In genomic region chr9:107521190-107521589, GRCm38 (mm10) we compare ENCODE assay signal across 12 mouse cellular contexts. TPM values are rescaled to one million over a fixed set of nuclear protein-coding genes. Genes with fewer than 3 reads are reported as not detected.
DNase-seq lines count a peak whose midpoint lies in the region; ATAC-seq and TF ChIP-seq lines count a peak whose summit lies in the region.
"Had no signal": no experiment of that assay in that cellular context is flagged by ENCODE, and none has a peak within 500 bp of the region (broad histone marks: within the 10 kb centered on the region; RNA-seq: fewer than 3 reads in every experiment).

No protein-coding gene starts in this region.

- H3K9ac ChIP-seq in hindbrain, embryonic 12.5 days, result peak overlapping the region; percentile 32; the same call in 1 of the 2 replicates
- no peak overlapping the region for H3K9ac ChIP-seq in hindbrain, embryonic 16.5 days (ENCODE audit: low read depth, low read length)
- no peak overlapping the region for H3K9ac ChIP-seq in midbrain, postnatal 0 days (replicated peaks; ENCODE audit: low read length, poor library complexity, severe bottlenecking)

- no peak overlapping the region for H3K4me3 ChIP-seq in hindbrain, embryonic 12.5 days
- H3K4me3 ChIP-seq in hindbrain, embryonic 16.5 days (ENCODE audit: low read length), result no peak overlapping the region
- H3K4me3 ChIP-seq in midbrain, postnatal 0 days (ENCODE audit: low read depth, low read length), result no peak overlapping the region

- ATAC-seq in hindbrain, embryonic 12.5 days (ENCODE audit: low FRiP score), result no peak
- no peak for ATAC-seq in hindbrain, embryonic 16.5 days
- ATAC-seq in midbrain, postnatal 0 days (ENCODE audit: low FRiP score), result no peak

- no peaks in the 10 kb centered on the region for H3K36me3 ChIP-seq in hindbrain, embryonic 12.5 days
- no peaks in the 10 kb centered on the region for H3K36me3 ChIP-seq in hindbrain, embryonic 16.5 days (ENCODE audit: control insufficient read depth, insufficient read depth, low read length)
- peaks cover 17% of the 10 kb centered on the region; the same call in 1 of the 2 replicates for H3K36me3 ChIP-seq in midbrain, postnatal 0 days (ENCODE audit: insufficient read depth, low read length)

- peaks cover 20% of the 10 kb centered on the region for H3K4me1 ChIP-seq in hindbrain, embryonic 12.5 days
- H3K4me1 ChIP-seq in hindbrain, embryonic 16.5 days (ENCODE audit: control insufficient read depth, insufficient read depth, low read depth, low read length), result peaks cover 6% of the 10 kb centered on the region
- peaks cover 3% of the 10 kb centered on the region; the same call in 1 of the 2 replicates for H3K4me1 ChIP-seq in midbrain, postnatal 0 days (ENCODE audit: insufficient read depth, low read length)

- H3K9me3 ChIP-seq in hindbrain, embryonic 12.5 days (replicated peaks), result no peaks in the 10 kb centered on the region
- H3K9me3 ChIP-seq in hindbrain, embryonic 16.5 days (ENCODE audit: control insufficient read depth, low read length), result no peaks in the 10 kb centered on the region
- no peaks in the 10 kb centered on the region for H3K9me3 ChIP-seq in midbrain, postnatal 0 days (ENCODE audit: low read length)

- peak overlapping the region; percentile 26; the same call in 1 of the 2 replicates for H3K27ac ChIP-seq in hindbrain, embryonic 12.5 days
- no peak overlapping the region; the same call in 1 of the 2 replicates for H3K27ac ChIP-seq in hindbrain, embryonic 16.5 days (ENCODE audit: low read depth, low read length)
- peak overlapping the region; percentile 38; the same call in 1 of the 2 replicates for H3K27ac ChIP-seq in midbrain, postnatal 0 days (ENCODE audit: low read depth, low read length)
- H3K27ac ChIP-seq: kidney, postnatal 0 days had no signal

- TF ChIP-seq CTCF in midbrain, postnatal 0 days (IDR thresholded peaks at IDR 0.05), result no peak

- 72% methylated on average over 5 of the region's 5 CpGs for WGBS in hindbrain, embryonic 12.5 days
- WGBS in hindbrain, embryonic 16.5 days, result 57% methylated on average over 5 of the region's 5 CpGs
- 52% methylated on average over 5 of the region's 5 CpGs for WGBS in midbrain, postnatal 0 days

- DNase-seq in CD4-positive, CD25-positive, alpha-beta regulatory T cell, adult 2 months (ENCODE audit: low read depth, low spot score), result peak; percentile 47
- peak; percentile 90 for DNase-seq in R1 (ENCODE audit: low read depth, low spot score)
- no peak for DNase-seq in midbrain, postnatal 0 days (ENCODE audit: low spot score)
- no peak for DNase-seq in gastrocnemius, postnatal 25 days
- DNase-seq in cerebellum, adult 11-12 months, result no peak
- no peak for DNase-seq in testis, postnatal 10 days (ENCODE audit: low spot score)
- DNase-seq: adrenal gland, adult 8-10 months; gastrocnemius, postnatal 36 days; lung, postnatal 36 days had no signal

- peaks cover 29% of the 10 kb centered on the region for H3K27me3 ChIP-seq in hindbrain, embryonic 12.5 days
- H3K27me3 ChIP-seq in hindbrain, embryonic 16.5 days (replicated peaks; ENCODE audit: control insufficient read depth, insufficient read depth, low read length), result peaks cover 10% of the 10 kb centered on the region
- peaks cover 5% of the 10 kb centered on the region; the same call in 1 of the 2 replicates for H3K27me3 ChIP-seq in midbrain, postnatal 0 days (ENCODE audit: insufficient read depth, low read length)

- H3K4me2 ChIP-seq in hindbrain, embryonic 12.5 days (replicated peaks), result no peak overlapping the region
- H3K4me2 ChIP-seq in hindbrain, embryonic 16.5 days (ENCODE audit: low read length), result no peak overlapping the region
- no peak overlapping the region for H3K4me2 ChIP-seq in midbrain, postnatal 0 days (ENCODE audit: low read depth, low read length, poor library complexity, severe bottlenecking)

RNA-seq across cellular contexts. Expression of gene Tmem115, which starts 12.6 kb away (rescaled TPM):
- 48.1 and 50.4 TPM in 2 replicates for polyA plus RNA-seq in hindbrain, embryonic 12.5 days (2016; fragmentation: Nextera tagmentation; extraction: Ambion mirVana)
- 45.7 and 46.0 TPM in 2 replicates for polyA plus RNA-seq in hindbrain, embryonic 16.5 days (2015; fragmentation: Nextera tagmentation; extraction: Ambion mirVana)
- 57.8 and 70.4 TPM in 2 replicates for total RNA-seq in midbrain, postnatal 0 days (2014; rRNA removed)
- 51.9 and 53.6 TPM in 2 replicates for polyA plus RNA-seq in midbrain, postnatal 0 days (2015; fragmentation: Nextera tagmentation; extraction: Ambion mirVana)
- total RNA-seq in gastrocnemius, postnatal 25 days (2021), result 10 to 100 TPM; 14.8 to 15.2 TPM

RNA-seq across cellular contexts. Expression of gene Cyb561d2, which starts 20.8 kb away (rescaled TPM):
- polyA plus RNA-seq in hindbrain, embryonic 12.5 days (2016; fragmentation: Nextera tagmentation; extraction: Ambion mirVana), result 21.9 and 22.6 TPM in 2 replicates
- 51.4 and 59.0 TPM in 2 replicates for polyA plus RNA-seq in hindbrain, embryonic 16.5 days (2015; fragmentation: Nextera tagmentation; extraction: Ambion mirVana)
- total RNA-seq in midbrain, postnatal 0 days (2014; rRNA removed), result 39.0 and 50.8 TPM in 2 replicates
- polyA plus RNA-seq in midbrain, postnatal 0 days (2015; fragmentation: Nextera tagmentation; extraction: Ambion mirVana), result 50.0 and 58.1 TPM in 2 replicates
- total RNA-seq in gastrocnemius, postnatal 25 days (2021), result 1 to 10 TPM; 2.0 TPM

RNA-seq across cellular contexts. Expression of gene Nprl2, which starts 20.8 kb away (rescaled TPM):
- polyA plus RNA-seq in hindbrain, embryonic 12.5 days (2016; fragmentation: Nextera tagmentation; extraction: Ambion mirVana), result 47.5 and 50.5 TPM in 2 replicates
- 75.8 and 78.6 TPM in 2 replicates for polyA plus RNA-seq in hindbrain, embryonic 16.5 days (2015; fragmentation: Nextera tagmentation; extraction: Ambion mirVana)
- 55.5 and 68.7 TPM in 2 replicates for total RNA-seq in midbrain, postnatal 0 days (2014; rRNA removed)
- polyA plus RNA-seq in midbrain, postnatal 0 days (2015; fragmentation: Nextera tagmentation; extraction: Ambion mirVana), result 60.0 and 66.5 TPM in 2 replicates
- 10 to 100 TPM in 1 of 2 experiments, 1 to 10 TPM in 1; 9.5 to 10.2 TPM for total RNA-seq in gastrocnemius, postnatal 25 days (2021)

RNA-seq across cellular contexts. Expression of gene Zmynd10, which starts 25.9 kb away (rescaled TPM):
- 3.6 and 4.3 TPM in 2 replicates for polyA plus RNA-seq in hindbrain, embryonic 12.5 days (2016; fragmentation: Nextera tagmentation; extraction: Ambion mirVana)
- polyA plus RNA-seq in hindbrain, embryonic 16.5 days (2015; fragmentation: Nextera tagmentation; extraction: Ambion mirVana), result 3.3 and 4.4 TPM in 2 replicates
- total RNA-seq in midbrain, postnatal 0 days (2014; rRNA removed), result 3.3 and 4.2 TPM in 2 replicates
- polyA plus RNA-seq in midbrain, postnatal 0 days (2015; fragmentation: Nextera tagmentation; extraction: Ambion mirVana), result 4.9 and 5.0 TPM in 2 replicates
- not detected for total RNA-seq in gastrocnemius, postnatal 25 days (2021)
- total RNA-seq: gastrocnemius, postnatal 36 days had no signal

RNA-seq across cellular contexts. Expression of gene Rassf1, which starts 30.2 kb away (rescaled TPM):
- 37.3 and 39.9 TPM in 2 replicates for polyA plus RNA-seq in hindbrain, embryonic 12.5 days (2016; fragmentation: Nextera tagmentation; extraction: Ambion mirVana)
- polyA plus RNA-seq in hindbrain, embryonic 16.5 days (2015; fragmentation: Nextera tagmentation; extraction: Ambion mirVana), result 45.8 and 46.6 TPM in 2 replicates
- total RNA-seq in midbrain, postnatal 0 days (2014; rRNA removed), result 21.1 and 25.7 TPM in 2 replicates
- 33.4 and 36.6 TPM in 2 replicates for polyA plus RNA-seq in midbrain, postnatal 0 days (2015; fragmentation: Nextera tagmentation; extraction: Ambion mirVana)
- total RNA-seq in gastrocnemius, postnatal 25 days (2021), result 10 to 100 TPM; 10.8 to 12.5 TPM

Comparison
In these comparisons a context has a peak if more than half of its experiments do, and no peak if none do; other contexts are left out.
1. DNase-seq: peak in CD4-positive, CD25-positive, alpha-beta regulatory T cell, adult 2 months (single experiment) and R1 (single experiment); none in midbrain, postnatal 0 days (single experiment), gastrocnemius, postnatal 25 days (single experiment), cerebellum, adult 11-12 months (single experiment) and testis, postnatal 10 days (single experiment).